Mouse (Mus musculus) heart, adult 2 months (tissue): ENCODE measurements around the gene D5Ertd579e.

Experiments
- CTCF ChIP-seq: fragments of 200-600 bp; IDR thresholded peaks from 2 replicates; pipeline ENCODE4 v1.8.1; 2022; ENCODE audit warnings: antibody characterized with exemption, mild to moderate bottlenecking, moderate library complexity
- POLR2A ChIP-seq: fragments of 200-500 bp; IDR thresholded peaks from 2 replicates; pipeline ENCODE4 v1.6.1; 2011; ENCODE audit warnings: mild to moderate bottlenecking, low read depth, low read length, control low read depth; ENCODE audit not compliant: insufficient read depth

DNA sequence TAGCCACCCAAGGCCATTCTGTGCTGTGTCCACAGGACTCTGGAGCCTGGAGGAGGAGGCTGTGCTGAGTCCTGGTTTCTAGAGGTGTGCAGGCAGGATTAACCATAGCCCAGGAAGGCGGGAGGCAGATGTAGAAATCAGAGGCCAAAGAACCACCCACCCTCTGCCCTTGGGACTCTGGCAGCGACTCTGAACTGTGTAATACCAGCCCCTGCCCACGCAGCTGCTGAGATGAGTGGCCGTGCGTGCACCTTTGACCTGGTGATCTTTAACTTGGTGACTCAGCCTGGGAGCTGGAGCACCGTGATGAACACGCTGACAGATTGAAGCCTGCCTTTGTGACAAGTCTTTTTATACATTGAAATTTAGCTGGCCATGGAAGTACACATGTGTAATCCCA, 28.4 kb upstream of the D5Ertd579e start:
- TF ChIP-seq POLR2A (no peak), CTCF (no peak)
